Mouse (Mus musculus): ENCODE measurements around the gene Rasgrp1.

Gene Rasgrp1

DNA sequence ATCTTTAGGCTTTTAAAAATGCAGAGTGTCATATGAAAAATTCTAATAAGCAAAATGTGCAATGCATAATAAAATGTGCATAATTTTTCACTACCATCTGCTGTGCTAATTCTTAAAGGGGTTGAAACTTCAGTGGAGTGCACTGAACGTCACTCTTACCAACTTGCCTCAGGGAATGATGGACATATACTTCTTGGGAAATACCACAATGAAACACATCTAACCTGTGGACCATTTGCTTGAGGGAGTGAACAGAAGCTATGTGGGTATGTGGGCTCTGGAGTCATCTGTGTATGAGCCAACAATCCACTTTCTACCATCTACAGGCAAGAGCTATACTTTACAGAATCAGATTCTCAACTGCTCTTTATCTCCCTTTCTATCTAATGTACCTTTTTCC lies 31.5 kb downstream of the Rasgrp1 start:
- Histone ChIP-seq H3K27me3 (ENCODE audit: control insufficient read depth, insufficient read depth, low read length, poor library complexity, severe bottlenecking) (no peaks in the 10 kb centered on the region), H3K36me3 (ENCODE audit: control insufficient read depth, insufficient read depth, low read length, poor library complexity, severe bottlenecking) (peaks cover 3% of the 10 kb centered on the region)
- no peak for DNase-seq (ENCODE audit: low read depth, low spot score)

- no peak for DNase-seq (ENCODE audit: low read depth, low spot score)
- Histone ChIP-seq H3K36me3 (ENCODE audit: control insufficient read depth, insufficient read depth, low read length, poor library complexity, severe bottlenecking) (peaks cover 3% of the 10 kb centered on the region), H3K27me3 (ENCODE audit: control insufficient read depth, insufficient read depth, low read length, poor library complexity, severe bottlenecking) (no peaks in the 10 kb centered on the region)
Measured at GRCm38 (mm10) chr2:117309046-117309445, 33.8 kb downstream of the Rasgrp1 start.

DNA sequence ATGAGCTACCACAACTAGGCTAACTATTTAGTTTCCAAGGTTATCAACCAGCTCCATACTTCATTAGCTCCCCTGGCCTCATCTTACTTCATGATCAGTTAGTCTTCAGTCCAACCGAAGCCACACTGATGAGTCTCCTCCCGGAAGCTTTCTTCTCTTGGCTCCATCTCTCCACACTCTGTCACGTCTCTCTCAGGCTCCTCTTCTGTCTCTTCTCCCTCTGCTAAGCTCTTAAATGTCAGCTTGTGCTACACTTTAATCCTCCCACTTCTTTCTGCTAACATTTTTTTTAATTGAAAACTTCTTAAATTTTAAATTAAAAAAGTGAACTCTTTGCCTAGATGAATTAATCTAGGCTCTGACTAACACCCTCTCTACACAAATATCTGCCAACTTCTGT lies 34.8 kb downstream of the Rasgrp1 start:
- H3K27me3 ChIP-seq (ENCODE audit: control insufficient read depth, insufficient read depth, low read length, poor library complexity, severe bottlenecking), result no peaks in the 10 kb centered on the region
- H3K36me3 ChIP-seq (ENCODE audit: control insufficient read depth, insufficient read depth, low read length, poor library complexity, severe bottlenecking), result peaks cover 3% of the 10 kb centered on the region
- DNase-seq (ENCODE audit: low read depth, low spot score), result no peak

DNA sequence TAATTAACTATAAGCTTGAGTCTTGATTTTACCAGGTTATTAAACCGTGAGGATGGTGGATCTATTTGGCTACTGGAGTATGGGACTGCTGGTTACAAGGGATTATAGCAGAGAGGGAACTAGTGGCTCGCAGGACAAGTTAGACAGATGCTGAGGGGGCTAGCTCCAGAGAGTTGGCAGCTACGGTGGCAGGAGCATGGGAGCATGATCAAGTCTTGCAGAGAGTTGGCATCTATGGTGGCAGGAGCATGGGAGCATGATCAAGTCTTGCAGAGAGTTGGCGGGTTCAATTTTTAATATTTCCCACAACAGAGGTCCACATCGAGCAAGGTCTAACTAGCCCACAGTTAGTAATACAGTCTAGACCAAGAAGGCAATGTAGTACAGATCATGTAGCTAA lies 37.9 kb downstream of the Rasgrp1 start:
- Histone ChIP-seq H3K27me3 (ENCODE audit: control insufficient read depth, insufficient read depth, low read length, poor library complexity, severe bottlenecking) (no peaks in the 10 kb centered on the region), H3K36me3 (ENCODE audit: control insufficient read depth, insufficient read depth, low read length, poor library complexity, severe bottlenecking) (peaks cover 4% of the 10 kb centered on the region)
- no peak for DNase-seq (ENCODE audit: low read depth, low spot score)

- peak; percentile 83 for DNase-seq (ENCODE audit: low read depth, low spot score)
- Histone ChIP-seq H3K36me3 (ENCODE audit: control insufficient read depth, insufficient read depth, low read length, poor library complexity, severe bottlenecking) (peaks cover 6% of the 10 kb centered on the region; the same call in 1 of the 2 replicates), H3K27me3 (ENCODE audit: control insufficient read depth, insufficient read depth, low read length, poor library complexity, severe bottlenecking) (no peaks in the 10 kb centered on the region)
Measured at GRCm38 (mm10) chr2:117303391-117304350, 39.1 kb downstream of the Rasgrp1 start.

DNA sequence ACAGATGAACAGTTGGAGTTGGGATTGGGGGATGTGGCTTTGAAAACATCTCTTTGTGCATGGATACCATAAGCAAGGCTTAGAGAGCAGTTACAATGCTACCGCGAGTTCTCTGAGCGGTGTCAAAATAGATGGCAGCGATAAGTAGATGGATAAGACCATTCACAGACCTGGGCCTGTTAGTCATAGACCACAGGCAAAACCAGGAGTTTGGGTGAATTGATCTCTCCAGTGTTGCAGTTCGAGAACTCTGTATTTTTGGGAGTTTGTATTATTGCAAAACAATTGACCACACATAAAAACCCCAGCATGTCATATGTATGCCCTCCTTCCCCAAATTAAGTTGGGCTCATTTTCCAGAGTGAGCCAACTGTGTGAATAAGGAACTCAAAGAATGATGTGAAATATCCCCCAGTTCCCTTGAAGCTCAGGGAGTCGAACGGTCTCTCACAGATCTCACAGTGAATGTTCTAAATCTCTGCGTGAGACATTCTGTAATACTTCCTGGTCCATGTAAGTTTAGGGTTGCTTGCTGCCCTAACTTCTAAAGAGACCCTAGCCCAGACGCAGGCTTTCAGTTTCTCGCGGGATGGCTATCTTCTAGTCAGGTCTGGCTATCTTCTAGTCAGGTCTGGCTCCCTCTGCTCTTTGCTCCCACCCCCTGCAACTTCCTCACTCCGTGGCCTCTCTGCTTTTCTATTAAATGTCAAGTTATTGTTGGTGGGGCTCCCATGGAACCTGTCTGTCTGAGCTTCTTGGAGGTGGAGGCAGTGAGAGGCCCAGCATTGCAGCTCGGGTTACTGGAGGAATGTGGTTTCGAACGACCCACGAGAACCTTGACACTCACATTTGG lies 43.0 kb downstream of the Rasgrp1 start:
- Histone ChIP-seq H3K27me3 (ENCODE audit: control insufficient read depth, insufficient read depth, low read length, poor library complexity, severe bottlenecking) (no peaks in the 10 kb centered on the region), H3K36me3 (ENCODE audit: control insufficient read depth, insufficient read depth, low read length, poor library complexity, severe bottlenecking) (peaks cover 14% of the 10 kb centered on the region)
- no peak for DNase-seq (ENCODE audit: low read depth, low spot score)

GRCm38 (mm10) chr2:117288291-117288690 lies 54.5 kb downstream of the Rasgrp1 start:
- peaks cover 18% of the 10 kb centered on the region for H3K36me3 ChIP-seq (ENCODE audit: control insufficient read depth, insufficient read depth, low read length, poor library complexity, severe bottlenecking)
- no peak for DNase-seq (ENCODE audit: low read depth, low spot score)
- no peaks in the 10 kb centered on the region for H3K27me3 ChIP-seq (ENCODE audit: control insufficient read depth, insufficient read depth, low read length, poor library complexity, severe bottlenecking)

DNA sequence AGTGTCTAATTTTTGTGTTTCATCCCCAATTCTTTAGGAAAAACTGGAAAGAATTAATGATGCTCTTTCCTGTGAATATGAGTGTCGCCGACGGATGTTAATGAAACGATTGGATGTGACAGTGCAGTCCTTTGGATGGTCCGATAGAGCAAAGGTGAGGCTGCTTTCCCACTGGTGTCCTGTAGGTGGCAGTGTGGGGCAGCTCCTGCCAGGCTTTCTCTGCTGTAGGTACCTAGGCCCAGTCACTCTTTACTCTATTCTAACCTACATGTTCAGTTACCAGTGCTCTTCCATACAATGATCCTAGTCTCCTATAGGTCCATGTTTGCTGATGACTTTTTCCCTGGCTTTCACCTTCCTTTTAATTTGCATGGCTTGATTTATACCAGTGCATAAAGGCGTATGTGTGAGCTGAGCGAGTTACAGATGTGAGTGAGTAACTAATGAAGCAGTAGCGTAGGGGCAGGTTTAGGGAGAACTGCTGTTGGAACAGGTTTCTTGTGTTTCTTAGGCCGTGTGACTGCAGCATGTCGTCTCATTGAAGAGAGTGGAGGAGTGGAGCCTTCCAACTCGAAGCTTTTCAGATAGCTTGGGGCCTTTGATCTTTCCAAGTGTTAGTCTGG lies 78.9 kb downstream of the Rasgrp1 start:
- Histone ChIP-seq H3K36me3 (ENCODE audit: control insufficient read depth, insufficient read depth, low read length, poor library complexity, severe bottlenecking) (peaks cover 12% of the 10 kb centered on the region), H3K27me3 (ENCODE audit: control insufficient read depth, insufficient read depth, low read length, poor library complexity, severe bottlenecking) (no peaks in the 10 kb centered on the region)
- DNase-seq (ENCODE audit: low read depth, low spot score), result peak; percentile 82

GRCm38 (mm10) chr2:117262184-117262583 lies 80.6 kb downstream of the Rasgrp1 start:
- peaks cover 3% of the 10 kb centered on the region for H3K36me3 ChIP-seq (ENCODE audit: control insufficient read depth, insufficient read depth, low read length, poor library complexity, severe bottlenecking)

GRCm38 (mm10) chr2:117257617-117258016 lies 85.2 kb downstream of the Rasgrp1 start:
- no peaks in the 10 kb centered on the region; the same call in 1 of the 2 replicates for H3K36me3 ChIP-seq (ENCODE audit: control insufficient read depth, insufficient read depth, low read length, poor library complexity, severe bottlenecking)
- DNase-seq (ENCODE audit: low read depth, low spot score), result no peak

More at GRCm38 (mm10) chr2:117262184-117262583, 80.6 kb downstream of the Rasgrp1 start:
- no peak for DNase-seq (ENCODE audit: low read depth, low spot score)
- no peaks in the 10 kb centered on the region for H3K27me3 ChIP-seq (ENCODE audit: control insufficient read depth, insufficient read depth, low read length, poor library complexity, severe bottlenecking)

DNA sequence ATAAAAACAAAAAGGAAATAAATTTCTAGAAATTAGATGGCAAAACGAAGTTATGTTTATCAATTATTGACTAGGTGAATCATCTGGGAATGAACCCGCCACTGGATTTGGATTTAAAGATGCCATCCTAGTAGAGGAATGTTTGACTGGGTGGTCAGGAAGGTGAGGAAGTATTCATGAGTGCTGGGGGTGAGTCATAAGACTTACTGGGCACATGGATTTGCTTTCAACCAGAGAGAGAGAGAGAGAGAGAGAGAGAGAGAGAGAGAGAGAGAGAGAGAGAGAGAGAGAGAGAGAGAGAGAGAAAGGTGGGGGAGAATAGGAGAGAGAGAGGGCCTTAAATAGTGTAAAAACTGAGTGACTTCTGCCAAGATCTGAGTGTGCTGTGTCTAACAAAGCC lies 87.4 kb downstream of the Rasgrp1 start:
- Histone ChIP-seq H3K27me3 (ENCODE audit: control insufficient read depth, insufficient read depth, low read length, poor library complexity, severe bottlenecking) (no peaks in the 10 kb centered on the region), H3K36me3 (ENCODE audit: control insufficient read depth, insufficient read depth, low read length, poor library complexity, severe bottlenecking) (no peaks in the 10 kb centered on the region; the same call in 1 of the 2 replicates)
- no peak for DNase-seq (ENCODE audit: low read depth, low spot score)

More at GRCm38 (mm10) chr2:117257617-117258016, 85.2 kb downstream of the Rasgrp1 start:
- no peaks in the 10 kb centered on the region for H3K27me3 ChIP-seq (ENCODE audit: control insufficient read depth, insufficient read depth, low read length, poor library complexity, severe bottlenecking)

DNA sequence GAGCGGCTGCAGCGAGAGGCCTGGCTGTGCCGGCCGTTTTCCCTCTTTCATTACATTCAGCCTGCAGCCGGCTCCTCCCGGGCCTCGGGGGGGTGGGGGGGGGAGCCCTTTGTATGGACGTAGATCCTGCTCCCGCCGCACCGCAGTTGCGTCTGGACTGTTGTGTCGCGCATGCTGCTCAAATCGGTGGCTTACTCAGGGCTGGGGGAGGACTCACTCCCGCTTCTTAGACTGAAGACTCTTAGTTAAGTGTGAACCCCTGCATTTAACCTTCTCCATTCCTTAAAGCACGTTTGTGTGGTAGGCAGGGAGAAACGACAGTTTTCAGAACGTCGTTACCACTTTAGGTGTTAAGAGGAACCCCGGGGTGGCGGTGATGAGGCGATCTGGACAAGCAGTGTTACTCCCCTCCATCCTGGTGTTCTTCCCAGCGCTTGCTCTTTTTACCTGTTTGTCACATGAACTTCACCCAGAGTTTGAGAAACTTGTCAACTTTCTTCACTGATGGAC lies 92.7 kb downstream of the Rasgrp1 start:
- Histone ChIP-seq H3K36me3 (ENCODE audit: control insufficient read depth, insufficient read depth, low read length, poor library complexity, severe bottlenecking) (no peaks in the 10 kb centered on the region; the same call in 1 of the 2 replicates), H3K27me3 (ENCODE audit: control insufficient read depth, insufficient read depth, low read length, poor library complexity, severe bottlenecking) (no peaks in the 10 kb centered on the region)
- DNase-seq (ENCODE audit: low read depth, low spot score), result peak; percentile 35

DNA sequence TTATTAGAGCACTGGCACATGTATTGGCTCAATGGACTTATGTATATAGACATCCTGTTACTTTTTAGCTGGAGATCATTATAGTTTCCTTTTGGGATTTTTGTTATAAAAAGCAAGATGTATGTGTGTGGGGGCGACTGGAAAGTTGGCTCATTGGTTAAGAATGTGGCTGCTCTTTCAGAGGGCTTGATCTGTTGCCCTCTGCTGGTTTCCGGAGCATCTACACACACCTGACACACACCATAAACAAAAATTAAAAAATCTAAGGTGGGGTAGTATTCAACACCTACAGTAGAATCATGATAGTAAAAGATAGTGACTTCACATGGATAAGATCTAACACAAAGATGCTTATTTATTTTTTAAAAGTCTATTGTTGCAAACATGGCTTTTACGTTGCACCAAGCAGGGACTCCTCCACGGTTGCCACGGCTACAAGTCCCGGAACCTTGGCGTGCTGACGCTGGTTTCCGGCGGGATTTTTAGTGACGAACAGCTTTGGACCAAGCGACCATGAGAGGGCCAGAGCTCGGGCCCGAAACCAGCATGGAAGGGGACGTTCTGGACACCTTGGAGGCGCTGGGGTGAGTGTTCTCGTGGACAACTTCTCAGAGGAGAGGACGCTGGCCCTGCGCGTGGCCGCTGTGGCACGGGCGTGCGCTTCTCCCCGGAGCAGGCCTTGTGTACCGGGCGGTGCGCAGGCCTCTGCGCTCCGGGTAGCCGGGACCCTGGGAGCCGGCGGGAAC lies 93.4 kb downstream of the Rasgrp1 start, which contains the start of gene Fam98b:
Gene Fam98b, plus strand, starts transcription at position 485 of the 746 bp plus-strand sequence.
- DNase-seq (ENCODE audit: low read depth, low spot score), result peak; percentile 90
- Histone ChIP-seq H3K27me3 (ENCODE audit: control insufficient read depth, insufficient read depth, low read length, poor library complexity, severe bottlenecking) (no peaks in the 10 kb centered on the region), H3K36me3 (ENCODE audit: control insufficient read depth, insufficient read depth, low read length, poor library complexity, severe bottlenecking) (no peaks in the 10 kb centered on the region; the same call in 1 of the 2 replicates)

GRCm38 (mm10) chr2:117241953-117242352 lies 100.8 kb downstream of the Rasgrp1 start:
- no peaks in the 10 kb centered on the region for H3K36me3 ChIP-seq (ENCODE audit: control insufficient read depth, insufficient read depth, low read length, poor library complexity, severe bottlenecking)
- no peak for DNase-seq (ENCODE audit: low read depth, low spot score)
- no peaks in the 10 kb centered on the region for H3K27me3 ChIP-seq (ENCODE audit: control insufficient read depth, insufficient read depth, low read length, poor library complexity, severe bottlenecking)
